Mouse (Mus musculus) adrenal gland, postnatal 4 days (tissue): ENCODE measurements around the gene Stub1. TPM values are rescaled to one million over a fixed set of nuclear protein-coding genes. Genes with fewer than 3 reads are reported as not detected.
A peak's percentile ranks its signal among the peaks of the same experiment; 100 is the strongest.
"Not testable (repeated sequence)": the region's sequence is repeated elsewhere in the genome, so short reads cannot be mapped to it uniquely, and the experiment has no call there.

Experiments
- DNase-seq, 2 experiments: peaks; one replicate each; pipeline ENCODE4 v3.0.0; 2021 to 2022; ENCODE audit warnings: low spot score in 2 of 2, mixed read lengths in 2 of 2
- total RNA-seq, 2 experiments: library from RNA; stranded (reverse); gene quantifications; 2 replicates each; pipeline ENCODE4 v1.2.3; 2021

Gene Stub1
- total RNA-seq, 2 experiments from 2014 or later, result 210 to 213 TPM

GRCm38 (mm10) chr17:25825984-25826570 lies 7.1 kb downstream of the Stub1 start:
- no peak for DNase-seq

GRCm38 (mm10) chr17:25825311-25825710 lies 7.9 kb downstream of the Stub1 start:
- no peak for DNase-seq

- no peak for DNase-seq
Measured at GRCm38 (mm10) chr17:25824362-25825142, 8.7 kb downstream of the Stub1 start.

GRCm38 (mm10) chr17:25823452-25823851 lies 9.8 kb downstream of the Stub1 start, which contains the start of gene Wdr24:
Wdr24 (plus strand) TSS chr17:25823627.
- peak in 1 of 2 experiments; percentile 64 for DNase-seq

DNA sequence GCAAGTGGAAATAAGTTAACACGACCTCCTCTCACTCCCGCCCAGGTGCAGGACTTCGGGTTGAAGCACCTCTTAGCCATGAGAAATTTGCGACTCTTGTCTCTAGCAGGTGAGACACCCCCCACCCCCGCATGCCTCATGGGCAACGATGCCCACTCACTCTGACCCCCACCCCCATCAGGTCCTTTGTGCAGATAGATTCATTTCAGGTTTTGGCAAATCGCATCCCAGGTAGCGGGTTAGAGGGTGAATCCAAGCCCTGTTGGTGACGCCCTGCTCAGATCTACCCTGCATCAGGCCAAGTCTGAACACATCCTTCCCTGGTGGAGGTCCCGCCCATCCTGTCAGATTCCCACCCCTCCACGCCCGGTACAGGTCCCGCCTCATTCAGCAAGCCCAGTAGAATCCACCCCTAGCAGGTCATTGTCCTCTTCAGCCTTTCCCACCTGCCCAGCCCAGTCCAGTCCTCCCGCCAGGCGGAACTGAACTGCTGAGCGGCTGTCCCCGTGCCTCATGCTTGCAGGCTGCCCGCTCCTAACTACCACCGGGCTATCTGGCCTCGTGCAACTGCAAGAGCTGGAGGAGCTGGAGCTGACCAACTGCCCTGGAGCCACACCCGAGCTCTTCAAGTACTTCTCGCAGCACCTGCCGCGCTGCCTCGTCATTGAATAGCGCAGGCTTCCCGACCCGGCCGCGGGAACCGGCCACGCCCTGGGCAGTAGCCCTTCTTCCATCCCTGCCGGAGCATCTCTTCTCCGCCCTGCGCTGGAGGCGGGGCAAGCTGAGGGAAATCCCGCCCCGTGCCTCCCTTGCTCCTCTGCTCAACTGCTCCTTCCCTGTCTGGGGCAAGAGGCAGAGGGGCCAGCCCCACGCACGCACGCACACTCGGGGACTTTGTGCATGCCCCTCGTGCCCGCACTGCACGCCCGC lies 14.1 kb downstream of the Stub1 start:
- DNase-seq, result no peak

- no peak for DNase-seq
Measured at GRCm38 (mm10) chr17:25817662-25818061, 15.5 kb downstream of the Stub1 start.

DNA sequence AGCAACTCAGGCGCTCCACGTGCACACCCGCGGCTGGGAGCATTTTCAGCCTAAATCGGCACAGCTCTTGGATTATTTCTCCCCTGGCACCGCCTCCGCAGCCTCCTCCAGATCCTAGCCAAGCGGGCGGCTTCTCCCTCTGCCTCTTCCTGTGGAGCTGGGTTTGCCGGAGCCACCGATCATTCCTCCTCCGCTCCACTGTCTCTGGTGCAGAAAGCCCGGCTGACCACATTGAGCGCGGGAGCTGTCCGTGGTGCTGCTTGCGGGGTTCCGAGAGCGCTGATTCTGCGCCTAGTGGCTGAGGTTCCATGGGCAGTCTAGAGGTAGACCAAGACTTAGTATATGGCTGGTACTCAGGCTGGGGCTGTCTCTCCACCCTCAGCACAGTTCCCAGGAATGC lies 19.7 kb downstream of the Stub1 start:
- DNase-seq, result peak; percentile 78 to 84

DNA sequence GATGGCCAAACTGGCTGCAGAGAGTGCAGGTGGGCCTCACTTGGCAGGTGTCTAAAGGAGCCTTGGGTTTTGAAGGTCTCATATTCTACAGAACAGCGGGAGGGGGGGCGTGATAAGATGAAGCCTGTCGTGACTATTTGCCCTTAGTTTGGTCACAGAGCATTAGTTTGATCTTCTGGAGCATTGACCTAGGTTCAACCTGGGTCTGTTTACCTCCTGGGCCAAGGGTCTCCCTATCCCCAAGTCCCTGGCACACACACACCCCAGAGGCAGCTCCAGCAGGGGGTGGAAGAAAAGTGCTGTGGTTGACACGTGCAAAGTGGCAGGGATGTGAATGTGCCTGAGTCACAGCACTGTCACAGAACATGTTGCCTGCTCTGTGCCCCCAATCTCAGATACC lies 22.3 kb downstream of the Stub1 start:
- no peak for DNase-seq

GRCm38 (mm10) chr17:25809606-25810340 lies 23.4 kb downstream of the Stub1 start:
- DNase-seq, result no peak

DNA sequence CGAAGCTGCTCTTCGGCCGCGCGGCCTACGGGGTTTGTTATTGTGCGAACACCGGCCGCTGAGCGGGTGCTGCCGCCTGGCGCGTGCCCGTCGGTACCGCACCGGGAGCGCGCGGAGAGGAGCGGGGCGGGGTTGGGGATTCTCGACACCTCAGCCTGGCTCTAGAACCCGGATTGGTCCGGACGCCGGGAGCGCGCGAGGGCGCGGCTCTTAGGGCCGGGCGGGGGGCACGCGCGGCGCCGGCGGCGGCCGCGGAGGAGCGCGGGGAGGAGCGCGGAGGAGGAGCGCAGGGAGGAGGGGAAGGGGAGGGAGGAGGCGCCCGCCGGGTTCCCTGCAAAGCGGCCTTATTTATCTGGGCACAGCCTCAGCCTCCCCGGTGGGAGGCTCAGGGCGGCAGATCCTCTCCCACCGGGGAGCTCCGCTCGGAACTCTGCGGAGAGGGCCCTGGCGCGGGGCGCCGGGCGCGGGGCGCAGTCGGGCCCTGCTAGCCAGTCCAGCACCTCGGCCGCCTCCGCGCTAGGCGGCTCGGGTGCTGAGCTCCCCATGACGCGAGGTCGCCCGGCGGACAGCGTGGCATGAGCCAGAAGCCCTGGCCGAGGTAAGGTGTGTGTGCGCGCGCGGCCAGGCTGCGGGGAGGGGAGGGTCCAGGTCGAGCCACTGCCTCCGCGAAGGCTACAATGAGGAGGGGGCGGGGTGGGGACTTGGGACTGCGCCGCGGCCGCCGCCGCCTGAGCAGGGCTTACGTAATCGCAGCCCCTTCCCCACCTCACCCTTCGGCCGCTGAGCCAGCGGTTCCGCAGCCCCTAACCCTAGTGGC lies 24.2 kb downstream of the Stub1 start, which contains the start of gene Fbxl16:
TSS of gene Fbxl16 (plus strand) at position 297 of the 817 bp plus-strand sequence.
- peak in 1 of 2 experiments; percentile 55 for DNase-seq

DNA sequence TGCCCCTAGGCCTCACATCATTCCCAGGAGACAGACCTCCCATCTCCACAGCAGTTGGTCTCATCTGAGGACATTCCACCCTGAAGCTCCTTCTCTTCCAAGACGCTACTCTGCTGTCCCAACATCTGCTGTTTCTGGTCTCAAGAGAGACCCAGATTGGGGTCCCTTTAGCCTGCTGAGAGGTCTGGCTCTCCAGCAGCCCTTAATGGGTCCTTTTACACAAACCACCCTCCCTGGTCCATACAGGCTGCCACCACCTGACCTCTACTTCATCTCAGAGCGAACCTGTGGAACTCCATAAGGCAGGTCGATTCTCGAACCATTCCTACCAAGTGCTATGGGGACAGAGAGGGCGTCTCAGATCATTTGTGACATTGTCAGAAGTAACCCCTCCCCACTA lies 25.2 kb downstream of the Stub1 start:
- no peak for DNase-seq

- not testable (repeated sequence) for DNase-seq
Measured at GRCm38 (mm10) chr17:25807452-25807851, 25.8 kb downstream of the Stub1 start.

GRCm38 (mm10) chr17:25806507-25806906 lies 26.7 kb downstream of the Stub1 start:
- no peak for DNase-seq

- peak; percentile 49 to 54 for DNase-seq
Measured at GRCm38 (mm10) chr17:25802825-25803517, 30.2 kb downstream of the Stub1 start.

- no peak for DNase-seq
Measured at GRCm38 (mm10) chr17:25801029-25801428, 32.2 kb downstream of the Stub1 start.

DNA sequence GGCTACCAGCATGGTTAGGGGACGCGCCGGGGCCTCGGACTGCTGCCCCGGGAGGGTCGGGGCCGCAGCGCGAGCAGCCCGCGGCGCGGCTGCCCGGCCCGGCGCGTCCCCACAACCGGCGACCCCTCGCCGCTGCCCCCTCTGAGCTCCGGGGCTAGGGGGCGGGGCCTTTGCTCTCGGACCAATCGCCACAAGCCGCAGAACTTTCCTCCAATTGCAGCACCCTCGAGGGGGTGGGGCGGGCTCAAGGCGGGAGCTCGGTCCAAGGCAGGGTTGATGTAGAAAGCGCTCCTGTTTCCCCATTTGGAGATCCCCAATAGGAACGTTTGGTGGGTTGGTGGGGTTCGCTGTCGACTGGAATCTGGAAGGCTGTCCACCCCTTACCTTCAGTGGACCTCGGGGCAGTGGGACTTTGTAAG lies 36.2 kb downstream of the Stub1 start, which contains the start of gene Metrn:
TSS of gene Metrn (minus strand) at position 186 of the 419 bp plus-strand sequence.
- peak; percentile 73 to 80 for DNase-seq

- no peak for DNase-seq
Measured at GRCm38 (mm10) chr17:25796211-25796771, 36.9 kb downstream of the Stub1 start.

DNA sequence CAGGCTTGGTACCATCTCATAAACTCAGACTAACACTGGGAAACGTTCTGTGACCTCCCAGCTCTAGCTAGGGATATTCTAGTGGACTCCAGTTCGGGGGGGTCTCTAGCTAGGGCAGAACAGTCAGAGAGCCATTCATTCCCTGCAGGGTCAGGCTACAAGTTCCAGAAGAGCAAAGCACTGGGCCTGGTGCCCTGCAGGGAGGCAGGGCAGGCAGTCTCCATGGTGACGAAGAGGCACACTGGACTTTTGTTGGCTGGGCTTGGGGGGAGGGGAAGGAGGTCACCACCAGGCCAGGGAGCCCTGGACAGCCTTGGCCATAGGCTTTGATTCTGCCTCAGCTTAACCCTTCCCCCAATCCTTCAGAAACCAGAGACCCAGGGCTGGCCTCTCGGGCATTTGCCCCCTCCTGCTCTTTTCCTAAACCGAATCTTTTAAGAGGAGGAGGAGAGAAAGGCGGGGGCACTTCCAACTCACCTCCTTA lies 37.6 kb downstream of the Stub1 start, which contains the start of gene AC134908.4:
TSS of gene AC134908.4 (minus strand) at position 51 of the 484 bp plus-strand sequence.
- no peak for DNase-seq
